8 mouse cellular contexts compared by ENCODE assay signal in the genomic region with DNA sequence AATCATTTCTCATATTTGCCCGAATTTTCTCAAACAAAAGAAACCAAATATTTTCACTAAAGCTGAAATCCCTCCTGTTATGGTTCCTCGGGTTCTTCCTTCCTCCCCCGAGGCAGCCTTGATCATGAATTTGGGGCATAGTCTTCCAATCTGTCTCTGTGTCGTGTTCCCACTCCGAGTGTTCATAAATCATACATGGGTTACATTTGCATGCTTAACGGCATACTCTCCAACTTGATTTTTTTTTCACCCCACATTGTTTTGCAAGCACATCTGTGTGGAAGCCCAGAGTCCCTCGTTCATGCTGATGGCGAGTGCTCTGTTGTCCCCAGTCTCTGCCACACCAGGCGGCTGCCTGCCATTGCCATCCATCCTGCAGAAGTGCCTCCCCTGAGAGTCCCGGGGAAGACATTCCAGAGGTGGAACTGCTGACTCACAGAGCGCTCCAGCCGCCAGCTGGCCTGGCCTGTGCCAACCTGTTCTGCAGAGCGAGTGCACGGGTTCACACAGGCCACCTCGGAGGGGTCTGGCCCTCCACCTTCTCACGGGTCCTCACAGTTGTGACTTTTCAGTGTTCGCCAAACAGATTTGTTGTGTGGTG.
A peak's percentile ranks its signal among the peaks of the same experiment; 100 is the strongest.
DNase-seq lines count a peak whose midpoint lies in the region; ATAC-seq and TF ChIP-seq lines count a peak whose summit lies in the region.

No protein-coding gene starts in this region.

- H3K4me2 ChIP-seq in kidney, embryonic 14.5 days (replicated peaks; ENCODE audit: low read depth, low read length), result 0 out of 2 replicates have a peak overlapping the region, but pooled peaks have one; percentile 6

- intact Hi-C loops in gastrocnemius, adult 2 months (cut with DNase I), result loop anchor here (10.0 kb wide), 1 partner anchor 166 kb away; no protein-coding TSS in a partner anchor

- peak; percentile 85 for ATAC-seq in kidney, embryonic 14.5 days (ENCODE audit: low FRiP score, low TSS enrichment)
- ATAC-seq in erythroblast, adult 5-6 weeks (replicated peaks; ENCODE audit: low FRiP score, poor library complexity, severe bottlenecking), result no peak

- 21% methylated on average over 17 of the region's 17 CpGs for WGBS in kidney, embryonic 14.5 days

- H3K9me3 ChIP-seq in kidney, embryonic 14.5 days (ENCODE audit: control insufficient read depth, low read length), result no peaks in the 10 kb centered on the region

- no peak for TF ChIP-seq CTCF in gastrocnemius, adult 2 months (IDR thresholded peaks at IDR 0.05)

- peak overlapping the region; percentile 28; the same call in 1 of the 2 replicates for H3K27ac ChIP-seq in gastrocnemius, adult 2 months
- no peak overlapping the region for H3K27ac ChIP-seq in kidney, embryonic 14.5 days (ENCODE audit: low read depth, low read length)

- DNase-seq in 3T3-L1 (ENCODE audit: low read depth, low spot score), result peak; percentile 15
- DNase-seq in adrenal gland, adult (ENCODE audit: inconsistent age in 2 of 2, low spot score in 1 of 2), result peak; percentile 77 to 80
- peak; percentile 87 for DNase-seq in gastrocnemius, adult 2 months
- peak; percentile 69 for DNase-seq in mesoderm, embryonic 11.5 days (ENCODE audit: low read depth, low spot score)
- DNase-seq in testis, postnatal 14 days (ENCODE audit: low spot score), result peak; percentile 40
- no peak for DNase-seq in thymus, adult 18-20 months

- peak overlapping the region; percentile 55 for H3K4me3 ChIP-seq in gastrocnemius, adult 2 months
- H3K4me3 ChIP-seq in kidney, embryonic 14.5 days (ENCODE audit: low read length), result no peak overlapping the region

- H3K27me3 ChIP-seq in kidney, embryonic 14.5 days (ENCODE audit: control insufficient read depth, insufficient read depth, low read length), result no peaks in the 10 kb centered on the region

- no peak overlapping the region for H3K9ac ChIP-seq in kidney, embryonic 14.5 days (ENCODE audit: low read depth, low read length)

- 0 out of 2 replicates have a peak, but pooled peaks cover 10% of the 10 kb centered on the region for H3K4me1 ChIP-seq in kidney, embryonic 14.5 days (ENCODE audit: control insufficient read depth, insufficient read depth, low read length)

- no peaks in the 10 kb centered on the region for H3K36me3 ChIP-seq in kidney, embryonic 14.5 days (ENCODE audit: control insufficient read depth, insufficient read depth, low read length)

Comparison
In these comparisons a context has a peak if more than half of its experiments do, and no peak if none do; other contexts are left out.
1. DNase-seq: peak in 3T3-L1 (single experiment), adrenal gland, adult (2 of 2), gastrocnemius, adult 2 months (single experiment), mesoderm, embryonic 11.5 days (single experiment) and testis, postnatal 14 days (single experiment); none in thymus, adult 18-20 months (0 of 2).